Mouse (Mus musculus) gastrocnemius, postnatal 36 days (tissue): ENCODE measurements around the gene Med24. TPM values are rescaled to one million over a fixed set of nuclear protein-coding genes. Genes with fewer than 3 reads are reported as not detected.

Source experiments
- DNase-seq, 2 experiments: peaks; one replicate each; pipeline ENCODE4 v3.0.0; 2022
- intact Hi-C: fragments of 180-260 bp; cut with DNase I; formaldehyde crosslinking; loops from one replicate; pipeline ENCODE4 v1.15.1; 2025
- total RNA-seq, 2 experiments: library from RNA; stranded (reverse); gene quantifications; 2 replicates each; pipeline ENCODE4 v1.2.3; 2021

Med24 gene
- total RNA-seq, 2 experiments from 2014 or later, result 41.4 to 41.9 TPM

GRCm38 (mm10) chr11:98767276-98767675, 38.0 kb upstream of the Med24 start:
- DNase-seq, result peak in 1 of 2 experiments; percentile 56
- intact Hi-C loops, result loop anchor here (10.0 kb wide), 1 partner anchor 52 kb away; no protein-coding TSS in a partner anchor

- DNase-seq, result peak in 1 of 2 experiments; percentile 27
- intact Hi-C loops, result loop anchor here (10.0 kb wide), 1 partner anchor 52 kb away; no protein-coding TSS in a partner anchor
These were observed 37.6 kb upstream of the Med24 start for GRCm38 (mm10) chr11:98766816-98767215.

GRCm38 (mm10) chr11:98766346-98766745, 37.1 kb upstream of the Med24 start:
- DNase-seq, result no peak
- intact Hi-C loops, result loop anchor here (10.0 kb wide), 1 partner anchor 52 kb away; no protein-coding TSS in a partner anchor

GRCm38 (mm10) chr11:98765421-98766309, 36.4 kb upstream of the Med24 start:
- intact Hi-C loops, result loop anchor here (10.0 kb wide), 1 partner anchor 51 kb away; no protein-coding TSS in a partner anchor
- DNase-seq, result peak in 1 of 2 experiments; percentile 41

- DNase-seq, result no peak
- intact Hi-C loops, result loop anchor here (10.0 kb wide), 1 partner anchor 50 kb away; no protein-coding TSS in a partner anchor
These were observed 35.5 kb upstream of the Med24 start for GRCm38 (mm10) chr11:98764746-98765145.

- peak in 1 of 2 experiments; percentile 16 for DNase-seq
- intact Hi-C loops, result loop anchor here (10.0 kb wide), 1 partner anchor 49 kb away; no protein-coding TSS in a partner anchor
These were observed 34.9 kb upstream of the Med24 start for GRCm38 (mm10) chr11:98764091-98764490.

- DNase-seq, result peak in 1 of 2 experiments; percentile 17
- intact Hi-C loops, result loop anchor here (10.0 kb wide), 1 partner anchor 49 kb away; no protein-coding TSS in a partner anchor
These were observed 34.2 kb upstream of the Med24 start for GRCm38 (mm10) chr11:98763502-98763861.

- intact Hi-C loops, result loop anchor here (10.0 kb wide), 1 partner anchor 48 kb away; no protein-coding TSS in a partner anchor
- peak in 1 of 2 experiments; percentile 20 for DNase-seq
These were observed 33.7 kb upstream of the Med24 start for GRCm38 (mm10) chr11:98762756-98763501.

- peak in 1 of 2 experiments; percentile 9 for DNase-seq
- intact Hi-C loops, result loop anchor here (10.0 kb wide), 1 partner anchor 47 kb away; no protein-coding TSS in a partner anchor
These were observed 32.7 kb upstream of the Med24 start for GRCm38 (mm10) chr11:98761939-98762338.

- DNase-seq, result no peak
- intact Hi-C loops, result no loop called here
These were observed 27.5 kb upstream of the Med24 start for GRCm38 (mm10) chr11:98756711-98757110.

- intact Hi-C loops, result no loop called here
These were observed 26.6 kb upstream of the Med24 start for GRCm38 (mm10) chr11:98755726-98756380.

GRCm38 (mm10) chr11:98754621-98755181, 25.5 kb upstream of the Med24 start:
- DNase-seq, result peak in 1 of 2 experiments; percentile 62
- intact Hi-C loops, result no loop called here

More at GRCm38 (mm10) chr11:98755726-98756380, 26.6 kb upstream of the Med24 start:
- DNase-seq, result no peak

GRCm38 (mm10) chr11:98754151-98754620, 25.0 kb upstream of the Med24 start:
- peak in 1 of 2 experiments; percentile 34 for DNase-seq
- intact Hi-C loops, result no loop called here

GRCm38 (mm10) chr11:98753264-98753663, 24.0 kb upstream of the Med24 start:
- intact Hi-C loops, result no loop called here
- no peak for DNase-seq

GRCm38 (mm10) chr11:98752562-98753140, 23.4 kb upstream of the Med24 start:
- DNase-seq, result no peak
- intact Hi-C loops, result no loop called here

GRCm38 (mm10) chr11:98751221-98751782, 22.1 kb upstream of the Med24 start:
- no peak for DNase-seq
- intact Hi-C loops, result no loop called here

- intact Hi-C loops, result no loop called here
- DNase-seq, result peak in 1 of 2 experiments; percentile 42
These were observed 21.3 kb upstream of the Med24 start for GRCm38 (mm10) chr11:98750351-98751201.

GRCm38 (mm10) chr11:98749716-98750115, 20.5 kb upstream of the Med24 start:
- no peak for DNase-seq
- intact Hi-C loops, result no loop called here
